Mouse (Mus musculus) spleen, adult 2 months (tissue): ENCODE measurements around the gene Trpv2.

Experiments
- CTCF ChIP-seq: fragments of 200-500 bp; IDR thresholded peaks from 2 replicates; pipeline ENCODE4 v1.5.1; 2011; ENCODE audit warnings: mild to moderate bottlenecking, inconsistent platforms; ENCODE audit not compliant: insufficient read depth, insufficient read length, insufficient replicate concordance; ENCODE audit errors: extremely low read depth
- POLR2A ChIP-seq: fragments of 200-500 bp; IDR thresholded peaks from 2 replicates; pipeline ENCODE4 v1.6.1; 2011; ENCODE audit warnings: low read depth, low read length, inconsistent platforms

DNA sequence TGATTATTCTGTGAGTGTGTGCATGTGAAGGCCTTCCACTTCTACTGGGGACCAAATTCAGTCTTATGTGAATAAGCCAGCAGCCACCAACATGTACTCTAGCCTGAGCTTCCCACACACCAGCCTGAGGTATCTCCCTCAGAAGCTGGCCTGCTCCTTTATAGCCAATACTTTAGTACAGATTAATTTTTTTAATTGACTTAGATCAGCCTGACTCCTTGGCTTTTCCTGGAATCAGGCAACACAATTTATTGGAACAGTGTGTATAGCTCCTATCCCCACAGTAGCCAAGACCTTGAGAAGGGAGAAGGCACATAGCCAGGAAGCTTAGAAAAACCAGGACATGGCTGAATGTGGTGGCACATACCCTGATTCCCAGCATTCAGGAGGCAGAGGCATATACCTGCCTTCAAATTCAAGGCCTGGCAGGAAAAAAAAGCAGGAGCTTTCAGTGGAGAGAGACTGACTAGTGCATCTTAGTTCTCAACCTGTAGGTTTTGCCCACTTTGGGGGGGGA lies 18.3 kb upstream of the Trpv2 start:
- TF ChIP-seq CTCF (no peak), POLR2A (no peak)
